Mouse (Mus musculus) hematopoietic stem cell, adult 5-6 weeks (primary cell): ENCODE data around the gene Gm21738. TPM values are rescaled to one million over a fixed set of nuclear protein-coding genes. Genes with fewer than 3 reads are reported as not detected.
"Not testable (repeated sequence)": the region's sequence is repeated elsewhere in the genome, so short reads cannot be mapped to it uniquely, and the experiment has no call there.

ENCODE experiments used
- ATAC-seq, 2 experiments: fragments of 125-278 bp in 1 of 2; replicated peaks in 1 of 2; 2 replicates each; pipeline ENCODE4 v1.8.0; 2016 to 2017; ENCODE audit warnings: inconsistent platforms in 2 of 2, mild to moderate bottlenecking in 2 of 2, moderate number of reproducible peaks in 2 of 2, low read depth in 1 of 2, moderate TSS enrichment in 1 of 2; ENCODE audit not compliant: low FRiP score in 2 of 2, poor library complexity in 2 of 2, severe bottlenecking in 2 of 2, insufficient read depth in 1 of 2, low TSS enrichment in 1 of 2
- total RNA-seq: library from RNA; stranded (forward); fragments of 172-1452, 232-1000 nt; gene quantifications from 2 replicates; pipeline ENCODE4 v1.2.3, GENCODE M21; 2017

The Gm21738 gene
- total RNA-seq = 6.0 and 8.9 TPM in 2 replicates

DNA sequence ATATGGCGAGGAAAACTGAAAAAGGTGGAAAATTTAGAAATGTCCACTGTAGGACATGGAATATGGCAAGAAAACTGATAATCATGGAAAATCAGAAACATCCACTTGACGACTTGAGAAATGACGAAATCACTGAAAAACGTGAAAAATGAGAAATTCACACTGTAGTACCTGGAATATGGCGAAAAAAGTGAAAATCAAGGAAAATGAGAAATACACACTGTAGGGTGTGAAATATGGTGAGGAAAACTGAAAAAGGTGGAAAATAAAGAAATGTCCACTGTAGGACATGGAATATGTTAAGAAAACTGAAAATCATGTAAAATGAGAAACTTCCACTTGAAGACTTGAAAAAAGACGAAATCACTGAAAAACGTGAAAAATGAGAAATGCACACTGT lies at the start of gene Gm21738:
Gene Gm21738, minus strand, starts transcription at position 101 of the 400 bp plus-strand sequence.
- ATAC-seq = not testable (repeated sequence)

DNA sequence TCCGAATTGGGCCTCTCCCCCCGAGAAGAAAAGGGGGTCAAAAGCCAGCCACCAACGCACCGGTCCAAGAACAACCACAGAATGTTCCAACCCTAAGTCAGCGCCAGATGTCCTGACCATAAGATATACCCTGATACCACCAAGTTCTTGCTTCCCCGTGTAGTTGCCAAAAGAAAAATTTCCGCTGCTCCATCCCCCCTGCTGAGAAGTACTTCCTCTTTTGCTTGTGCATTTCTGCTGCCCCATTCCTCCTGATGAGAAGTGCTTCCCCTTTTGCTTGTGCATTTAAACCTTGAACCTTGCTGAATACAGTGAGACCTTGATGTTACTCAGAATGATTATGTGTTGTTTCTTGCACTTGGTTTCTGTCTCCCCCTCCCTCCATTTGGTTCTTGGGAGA lies 35.0 kb downstream of the Gm21738 start:
- ATAC-seq = not testable (repeated sequence)

Other genes starting within 250 kb of the Gm21738 start
- gene Gm2244, start 131.0 kb upstream of the Gm21738 start, total RNA-seq = not detected in 2 replicates
- 2.4 and 7.6 TPM in 2 replicates for gene Gm2237, start 166.2 kb upstream of the Gm21738 start, total RNA-seq
- gene Gm5458, start 183.7 kb upstream of the Gm21738 start, total RNA-seq = not detected in 2 replicates